Mouse (Mus musculus): ENCODE measurements around the gene Ric3.
A peak's percentile ranks its signal among the peaks of the same experiment; 100 is the strongest.

GRCm38 (mm10) chr7:109129946-109130686 lies 47.0 kb upstream of the Ric3 start:
- TF ChIP-seq CHD2 (IDR thresholded peaks at IDR 0.05; ENCODE audit: low read length) = no peak
- TF ChIP-seq RAD21 (IDR thresholded peaks at IDR 0.05; ENCODE audit: low read depth, low read length) = no peak
- TF ChIP-seq CTCF (IDR thresholded peaks at IDR 0.05 in 2 of 3, conservative IDR thresholded peaks at IDR 0.05 in 1 of 3; ENCODE audit: control insufficient read depth in 1 of 3, insufficient read depth in 1 of 3, low read depth in 2 of 3, low read length in 3 of 3, poor library complexity in 1 of 3, severe bottlenecking in 1 of 3) = peak in 2 of 3 experiments; percentile 7 to 26; a peak in 2 of 6 replicates

Measured in MEL (cell line).